Mouse (Mus musculus): ENCODE results near the gene Ttc21a.

GRCm38 (mm10) chr9:119943326-119943725 is 5.9 kb downstream of the Ttc21a start:
- TF ChIP-seq MAFK (IDR thresholded peaks at IDR 0.05; ENCODE audit: insufficient read depth, low read depth, low read length) (no peak), ZC3H11A (IDR thresholded peaks at IDR 0.05; ENCODE audit: borderline replicate concordance, low read depth, low read length) (no peak), ZNF384 (IDR thresholded peaks at IDR 0.05; ENCODE audit: low read depth, low read length) (no peak), CHD2 (IDR thresholded peaks at IDR 0.05; ENCODE audit: low read depth, low read length) (no peak), HCFC1 (IDR thresholded peaks at IDR 0.05; ENCODE audit: borderline replicate concordance, insufficient read depth, low read length) (no peak)
